Mouse (Mus musculus) cortical plate, adult 2 months (tissue): Measurements from ENCODE around the gene Ddc.

Source experiments
- CTCF ChIP-seq: fragments of 200-500 bp; IDR thresholded peaks from 2 replicates; pipeline ENCODE4 v1.5.1; 2011; ENCODE audit warnings: mild to moderate bottlenecking, control low read depth, low read length; ENCODE audit not compliant: insufficient read depth; ENCODE audit errors: extremely low read depth
- POLR2A ChIP-seq: fragments of 200-500 bp; IDR thresholded peaks from 2 replicates; pipeline ENCODE4 v1.6.1; 2011; ENCODE audit warnings: mild to moderate bottlenecking, low read length, control low read depth; ENCODE audit not compliant: insufficient read depth; ENCODE audit errors: extremely low read depth

- no peak for TF ChIP-seq POLR2A
- TF ChIP-seq CTCF, result no peak
Observed at GRCm38 (mm10) chr11:11893769-11894168, 4.2 kb downstream of the Ddc start.
